Mouse (Mus musculus) erythroblast, adult 5-6 weeks (primary cell): ENCODE results near the gene C130026I21Rik. TPM values are rescaled to one million over a fixed set of nuclear protein-coding genes. Genes with fewer than 3 reads are reported as not detected.

Source experiments
- ATAC-seq: replicated peaks from 2 replicates; pipeline ENCODE4 v1.8.0; 2016; ENCODE audit warnings: moderate number of reproducible peaks, mild to moderate bottlenecking, moderate TSS enrichment, inconsistent platforms; ENCODE audit not compliant: poor library complexity, low FRiP score, severe bottlenecking
- total RNA-seq, 2 experiments: library from RNA; stranded (forward) in 1 of 2; stranded (reverse) in 1 of 2; fragments of 150-400 nt in 1 of 2; fragments of 200-764, 138-1000 nt in 1 of 2; gene quantifications; 2 replicates each; pipeline versions ENCODE4 v1.2.3 to v1.2.4; 2015 to 2017; ENCODE audit warnings: low replicate concordance in 2 of 2

The C130026I21Rik gene
- total RNA-seq, 2 experiments from 2014 or later: 7.9 to 11.3 TPM

DNA sequence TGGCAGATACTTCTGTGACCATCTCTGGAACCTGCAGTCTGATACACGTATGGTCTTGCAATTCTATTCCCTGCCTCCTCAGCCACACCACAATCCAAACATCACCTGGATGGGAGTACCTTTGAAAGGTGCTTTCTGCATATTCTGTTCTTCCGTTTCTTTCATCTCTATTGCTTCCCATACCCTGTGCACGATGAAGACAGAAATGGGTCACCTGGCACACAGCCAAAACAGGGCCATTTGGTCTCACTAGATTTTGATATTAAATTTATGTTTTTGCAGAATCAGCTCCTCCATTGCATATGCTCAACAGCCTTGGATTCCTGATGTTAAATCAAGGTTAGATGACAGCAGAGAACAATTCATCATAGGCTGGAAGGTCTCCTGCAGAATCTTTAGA is 318.8 kb downstream of the C130026I21Rik start:
- ATAC-seq: no peak

GRCm38 (mm10) chr1:84947390-84947789 is 323.0 kb downstream of the C130026I21Rik start:
- no peak for ATAC-seq

DNA sequence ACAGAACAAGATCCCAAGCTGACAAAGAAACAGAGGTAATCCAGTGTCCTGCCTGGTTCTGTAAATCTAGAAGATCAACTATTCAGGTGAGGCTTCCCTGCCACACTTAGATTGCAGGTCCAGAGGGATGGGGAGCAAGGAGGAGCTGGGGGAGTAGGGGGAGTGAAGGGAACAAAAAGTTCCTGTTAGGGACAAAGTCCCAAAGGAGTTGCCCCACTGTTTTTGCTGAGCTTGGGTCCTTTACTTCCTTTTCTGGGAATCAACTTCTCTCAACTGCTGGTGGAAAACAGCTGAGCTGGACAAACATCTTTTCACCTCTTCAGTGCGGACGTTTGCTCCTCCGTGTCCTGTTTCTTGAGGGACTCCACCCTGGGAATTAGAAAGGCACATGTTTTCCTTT is 324.4 kb downstream of the C130026I21Rik start:
- no peak for ATAC-seq

- ATAC-seq: no peak
Measured at GRCm38 (mm10) chr1:84943549-84943948, 326.8 kb downstream of the C130026I21Rik start.

Other genes starting within 250 kb of the C130026I21Rik start
- gene Gm10553, start 170.4 kb downstream of the C130026I21Rik start, total RNA-seq (2015; ENCODE audit: low replicate concordance): not detected in 2 replicates
- not detected in 2 replicates for gene Gm10553, start 170.4 kb downstream of the C130026I21Rik start, total RNA-seq (2017; ENCODE audit: low replicate concordance)
- 2.1 TPM in 1 of 2 replicates, not detected in the other for gene A530032D15Rik, start 160.7 kb downstream of the C130026I21Rik start, total RNA-seq (2015; ENCODE audit: low replicate concordance)
- gene A530032D15Rik, start 160.7 kb downstream of the C130026I21Rik start, total RNA-seq (2017; ENCODE audit: low replicate concordance): 3.2 and 9.4 TPM in 2 replicates